Mouse (Mus musculus) cortical plate, adult 2 months (tissue): ENCODE measurements at regions not wholly inside any gene's neighbourhood (a gene's known extent, or its start where the extent isn't known, plus 50 kb on each side); places are given as distances from the start of the nearest gene placed in this dataset.

Experiments
- H3K27ac ChIP-seq: fragments of 200-500 bp; 2 replicates; pipeline ENCODE4 v1.5.1; 2012; ENCODE audit warnings: low read length, control low read depth, inconsistent platforms; ENCODE audit not compliant: insufficient read depth
- H3K4me1 ChIP-seq: fragments of 200-500 bp; 2 replicates; pipeline ENCODE4 v1.6.1; 2011; ENCODE audit warnings: low read length; ENCODE audit not compliant: control insufficient read depth, insufficient read depth
- H3K4me3 ChIP-seq: fragments of 200-500 bp; 2 replicates; pipeline ENCODE4 v1.5.1; 2011; ENCODE audit warnings: mild to moderate bottlenecking, low read length, control low read depth; ENCODE audit not compliant: insufficient read depth
- CTCF ChIP-seq: fragments of 200-500 bp; IDR thresholded peaks from 2 replicates; pipeline ENCODE4 v1.5.1; 2011; ENCODE audit warnings: mild to moderate bottlenecking, control low read depth, low read length; ENCODE audit not compliant: insufficient read depth; ENCODE audit errors: extremely low read depth
- POLR2A ChIP-seq: fragments of 200-500 bp; IDR thresholded peaks from 2 replicates; pipeline ENCODE4 v1.6.1; 2011; ENCODE audit warnings: mild to moderate bottlenecking, low read length, control low read depth; ENCODE audit not compliant: insufficient read depth; ENCODE audit errors: extremely low read depth

- H3K4me3 ChIP-seq = no peak overlapping the region
- no peak for TF ChIP-seq CTCF
- no peak for TF ChIP-seq POLR2A
- H3K27ac ChIP-seq = no peak overlapping the region
- H3K4me1 ChIP-seq = peaks cover 1% of the 10 kb centered on the region; the same call in 1 of the 2 replicates
Observed at GRCm38 (mm10) chr13:31408439-31409122, 147.4 kb upstream of the Foxq1 start.

- TF ChIP-seq POLR2A = no peak
- no peak for TF ChIP-seq CTCF
- Histone ChIP-seq H3K27ac (no peak overlapping the region), H3K4me3 (no peak overlapping the region), H3K4me1 (peaks cover 1% of the 10 kb centered on the region; the same call in 1 of the 2 replicates)
Observed at GRCm38 (mm10) chr13:31409123-31409513, 146.8 kb upstream of the Foxq1 start.

DNA sequence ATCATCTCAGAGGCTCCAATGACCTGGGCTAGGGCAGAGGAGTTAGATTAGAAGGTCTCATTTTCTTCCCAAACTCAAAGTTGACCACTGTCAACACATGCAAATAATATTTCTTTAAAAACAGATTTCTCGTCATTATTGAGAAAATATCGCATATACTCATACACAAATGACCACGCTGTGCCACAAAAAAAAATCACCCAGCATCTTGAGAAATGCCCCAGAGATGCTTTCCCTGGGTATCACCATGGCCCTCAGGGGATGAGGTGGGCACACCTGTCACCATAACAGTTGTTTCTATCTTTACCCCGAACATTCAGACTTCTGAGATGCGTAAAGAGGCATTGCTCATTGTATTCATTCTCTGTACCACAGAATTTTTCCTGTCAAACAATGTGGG, 134.4 kb upstream of the Foxq1 start:
- TF ChIP-seq POLR2A (no peak), CTCF (no peak)
- H3K4me1 ChIP-seq = no peaks in the 10 kb centered on the region

DNA sequence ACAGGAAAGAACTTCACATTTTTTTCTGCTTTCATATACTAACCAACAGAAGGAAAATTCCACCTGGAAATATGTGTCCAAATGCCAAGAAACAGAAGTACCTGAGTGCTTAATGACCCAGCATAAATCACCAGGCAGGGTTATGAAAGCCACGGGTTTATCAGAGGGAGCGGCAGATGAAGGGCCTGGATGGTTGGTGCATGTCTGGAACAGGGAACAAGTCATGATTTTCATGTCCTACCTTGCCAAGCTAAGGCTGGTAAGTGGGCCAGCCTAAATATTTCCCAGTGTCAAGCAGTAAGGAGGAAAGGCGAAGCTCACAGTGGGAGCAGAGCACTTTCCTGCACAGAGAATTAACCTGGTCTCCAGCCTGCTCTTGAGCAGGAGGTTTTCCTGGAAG, 132.3 kb upstream of the Foxq1 start:
- H3K4me3 ChIP-seq = no peak overlapping the region
- no peaks in the 10 kb centered on the region for H3K4me1 ChIP-seq
- no peak for TF ChIP-seq POLR2A
- no peak for TF ChIP-seq CTCF
- no peak overlapping the region for H3K27ac ChIP-seq

More for the DNA sequence above, 134.4 kb upstream of the Foxq1 start:
- H3K27ac ChIP-seq = no peak overlapping the region
- no peak overlapping the region for H3K4me3 ChIP-seq

DNA sequence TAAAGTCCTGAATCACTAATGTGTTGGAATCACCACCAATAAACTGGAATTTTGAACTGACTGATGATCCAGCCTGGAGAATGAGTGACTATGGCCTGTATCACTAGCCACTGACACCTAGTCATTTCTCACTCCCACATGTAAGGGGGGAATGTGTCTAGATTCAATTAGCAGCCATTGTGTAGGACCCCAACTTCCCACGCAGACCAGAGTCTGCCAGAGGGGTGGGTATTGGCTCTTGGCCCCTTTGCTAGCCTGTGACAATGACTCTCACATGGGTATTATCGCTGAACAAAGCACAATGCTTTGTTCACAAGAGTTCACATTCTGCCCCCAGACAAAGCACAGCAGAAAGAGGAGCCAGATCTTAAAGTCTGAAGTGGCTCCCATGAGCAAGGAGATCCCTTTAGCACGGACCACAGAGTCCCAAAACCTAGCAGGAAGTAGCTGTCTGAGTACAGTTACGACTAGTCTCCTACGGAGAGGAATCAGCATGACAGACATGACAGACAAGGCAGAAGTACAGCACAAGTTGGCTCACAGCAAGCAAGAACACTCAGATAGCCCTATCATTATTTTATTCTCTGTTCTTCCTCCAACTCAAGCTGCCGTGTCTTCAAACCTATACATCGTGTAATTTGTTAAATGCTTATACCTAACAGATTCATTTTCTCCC, 130.0 kb upstream of the Foxq1 start:
- no peak overlapping the region for H3K4me3 ChIP-seq
- H3K27ac ChIP-seq = no peak overlapping the region
- TF ChIP-seq CTCF = no peak
- no peak for TF ChIP-seq POLR2A
- H3K4me1 ChIP-seq = no peaks in the 10 kb centered on the region

DNA sequence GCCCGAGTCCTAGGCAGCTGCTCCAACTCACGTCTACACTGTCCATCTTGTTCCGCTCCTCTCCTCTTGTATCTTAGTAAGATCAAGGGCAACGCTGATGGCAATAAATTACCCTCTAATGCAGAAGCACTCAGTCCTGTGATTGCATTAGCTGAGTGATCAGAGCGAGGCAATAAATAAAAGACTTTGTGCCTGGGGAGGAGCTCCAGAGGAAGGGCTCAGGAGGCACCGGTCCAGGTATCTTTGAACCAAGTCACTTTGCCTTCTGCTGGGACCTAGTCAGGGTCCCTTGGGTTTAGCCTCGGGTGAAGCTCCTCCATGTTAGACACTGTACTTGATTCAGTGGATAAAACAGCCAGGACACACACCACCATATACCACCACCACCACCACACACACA, 119.5 kb upstream of the Foxq1 start:
- Histone ChIP-seq H3K4me1 (no peaks in the 10 kb centered on the region), H3K27ac (no peak overlapping the region), H3K4me3 (no peak overlapping the region)
- no peak for TF ChIP-seq POLR2A
- no peak for TF ChIP-seq CTCF

- no peak overlapping the region for H3K27ac ChIP-seq
- TF ChIP-seq CTCF = no peak
- no peak for TF ChIP-seq POLR2A
- no peak overlapping the region for H3K4me3 ChIP-seq
- H3K4me1 ChIP-seq = no peaks in the 10 kb centered on the region
Observed at GRCm38 (mm10) chr13:31439761-31440627, 115.9 kb upstream of the Foxq1 start.

- TF ChIP-seq CTCF (no peak), POLR2A (no peak)
- no peak overlapping the region for H3K4me3 ChIP-seq
- H3K27ac ChIP-seq = no peak overlapping the region
- no peaks in the 10 kb centered on the region for H3K4me1 ChIP-seq
Observed at GRCm38 (mm10) chr13:31458883-31459282, 97.1 kb upstream of the Foxq1 start.

GRCm38 (mm10) chr13:31465141-31465540, 90.8 kb upstream of the Foxq1 start:
- H3K4me3 ChIP-seq = no peak overlapping the region

More at GRCm38 (mm10) chr13:31465141-31465540, 90.8 kb upstream of the Foxq1 start:
- no peak overlapping the region for H3K27ac ChIP-seq
- TF ChIP-seq POLR2A (no peak), CTCF (no peak)
- H3K4me1 ChIP-seq = no peaks in the 10 kb centered on the region
